Mouse (Mus musculus): ENCODE results near the gene Map4k2. TPM values are rescaled to one million over a fixed set of nuclear protein-coding genes. Genes with fewer than 3 reads are reported as not detected.

Map4k2 gene
- total and polyA plus RNA-seq, 3 experiments, result 55.5 to 119 (median 95.2) TPM

DNA sequence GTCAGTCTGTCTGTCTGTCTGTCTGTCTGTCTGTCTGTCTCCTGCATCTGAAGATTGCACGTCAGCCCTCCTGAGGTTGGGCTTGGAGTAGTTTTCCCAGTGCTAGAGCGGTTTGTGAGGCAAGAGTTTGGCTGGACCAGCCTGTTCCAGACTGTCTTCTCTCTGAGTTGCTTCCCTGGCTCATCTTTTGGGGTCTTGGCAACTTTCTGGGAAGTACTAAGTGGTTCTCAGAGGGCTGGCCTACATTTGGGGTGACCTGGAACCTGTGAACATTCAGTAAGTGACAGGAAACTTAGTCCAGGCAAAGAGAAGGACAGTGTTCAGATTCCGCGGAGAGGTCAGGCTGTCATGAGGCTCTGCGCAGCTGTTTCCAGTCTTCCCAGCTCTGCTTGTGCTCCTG is 48.7 kb upstream of the Map4k2 start:
- Histone ChIP-seq H3K27ac (ENCODE audit: insufficient read depth, low read depth) (peak overlapping the region; percentile 79), H3K36me3 (replicated peaks in 1 of 2; ENCODE audit: control insufficient read depth in 1 of 2, insufficient read depth in 1 of 2, low read length in 1 of 2) (peaks cover 89 to 92% of the 10 kb centered on the region in 2 experiments), H3K79me2 (replicated peaks; ENCODE audit: control insufficient read depth, extremely low read depth, insufficient read depth, poor library complexity, severe bottlenecking) (peaks cover 88% of the 10 kb centered on the region), H3K4me1 (ENCODE audit: control insufficient read depth in 1 of 2, insufficient read depth in 2 of 2) (peaks cover 78 to 95% of the 10 kb centered on the region in 2 experiments), H3K27me3 (replicated peaks) (no peaks in the 10 kb centered on the region), H3K9ac (ENCODE audit: insufficient read depth, low read depth) (no peak overlapping the region), H3K4me3 (replicated peaks in 1 of 3; ENCODE audit: low read depth in 2 of 3, low read length in 2 of 3, poor library complexity in 1 of 3) (no peak overlapping the region), H3K4me2 (ENCODE audit: insufficient read depth, low read depth, poor library complexity, severe bottlenecking) (no peak overlapping the region), H3K9me3 (replicated peaks; ENCODE audit: low read length) (no peaks in the 10 kb centered on the region)
- dilution Hi-C loops (cut with MboI; ENCODE audit: extremely low pct_ligation_motif_present, extremely low pct_unique_long_range_greater_than_20kb, low sequenced_read_pairs) (no loop called here), in situ Hi-C loops (cut with MboI; ENCODE audit: low pct_ligation_motif_present, low pct_unique_long_range_greater_than_20kb, low sequenced_read_pairs) (no loop called here)
- TF ChIP-seq EP300 (IDR thresholded peaks at IDR 0.05; ENCODE audit: low read length), result no peak
- TF ChIP-seq HCFC1 (IDR thresholded peaks at IDR 0.05; ENCODE audit: low read depth, low read length), result no peak
- TF ChIP-seq IRF4 (IDR thresholded peaks at IDR 0.05; ENCODE audit: low read depth, low read length), result no peak
- no peak for TF ChIP-seq NELFE (IDR thresholded peaks at IDR 0.05; ENCODE audit: low read depth, low read length)
- TF ChIP-seq MXI1 (IDR thresholded peaks at IDR 0.05; ENCODE audit: low read depth, low read length), result no peak
- TF ChIP-seq POLR2AphosphoS2 (IDR thresholded peaks at IDR 0.05; ENCODE audit: low read depth, low read length), result no peak
- TF ChIP-seq UBTF (IDR thresholded peaks at IDR 0.05; ENCODE audit: low read depth, low read length), result no peak
- TF ChIP-seq PAX5 (IDR thresholded peaks at IDR 0.05; ENCODE audit: low read length), result no peak
- no peak for TF ChIP-seq ZMIZ1 (IDR thresholded peaks at IDR 0.05; ENCODE audit: low read depth, low read length)
- no peak for TF ChIP-seq JUND (conservative IDR thresholded peaks at IDR 0.05; ENCODE audit: low read depth, low read length)
- no peak for TF ChIP-seq RAD21 (IDR thresholded peaks at IDR 0.05; ENCODE audit: low read depth, low read length)
- TF ChIP-seq NRF1 (IDR thresholded peaks at IDR 0.05; ENCODE audit: low read depth, low read length), result no peak
- no peak for TF ChIP-seq TBP (conservative IDR thresholded peaks at IDR 0.05; ENCODE audit: low read depth, low read length)
- TF ChIP-seq MAX (IDR thresholded peaks at IDR 0.05; ENCODE audit: low read length), result no peak
- TF ChIP-seq CHD1 (IDR thresholded peaks at IDR 0.05; ENCODE audit: low read depth, low read length), result no peak; the same call in 1 of the 2 replicates
- TF ChIP-seq POLR2A (IDR thresholded peaks at IDR 0.05; ENCODE audit: low read depth, low read length), result no peak
- DNase-seq (ENCODE audit: extremely low read depth), result no peak

- Histone ChIP-seq H3K27ac (ENCODE audit: insufficient read depth, low read depth) (peak overlapping the region; percentile 68), H3K4me1 (ENCODE audit: control insufficient read depth in 1 of 2, insufficient read depth in 2 of 2) (peaks cover 78 to 97% of the 10 kb centered on the region in 2 experiments), H3K79me2 (replicated peaks; ENCODE audit: control insufficient read depth, extremely low read depth, insufficient read depth, poor library complexity, severe bottlenecking) (peaks cover 80% of the 10 kb centered on the region), H3K4me3 (replicated peaks in 1 of 3; ENCODE audit: low read depth in 2 of 3, low read length in 2 of 3, poor library complexity in 1 of 3) (no peak overlapping the region), H3K27me3 (replicated peaks) (no peaks in the 10 kb centered on the region), H3K4me2 (ENCODE audit: insufficient read depth, low read depth, poor library complexity, severe bottlenecking) (no peak overlapping the region), H3K36me3 (replicated peaks in 1 of 2; ENCODE audit: control insufficient read depth in 1 of 2, insufficient read depth in 1 of 2, low read length in 1 of 2) (peaks cover 87 to 92% of the 10 kb centered on the region in 2 experiments), H3K9me3 (replicated peaks; ENCODE audit: low read length) (no peaks in the 10 kb centered on the region), H3K9ac (ENCODE audit: insufficient read depth, low read depth) (no peak overlapping the region)
- dilution Hi-C loops (cut with MboI; ENCODE audit: extremely low pct_ligation_motif_present, extremely low pct_unique_long_range_greater_than_20kb, low sequenced_read_pairs) (no loop called here), in situ Hi-C loops (cut with MboI; ENCODE audit: low pct_ligation_motif_present, low pct_unique_long_range_greater_than_20kb, low sequenced_read_pairs) (no loop called here)
- no peak for DNase-seq (ENCODE audit: extremely low read depth)
- TF ChIP-seq HCFC1 (IDR thresholded peaks at IDR 0.05; ENCODE audit: low read depth, low read length) (no peak), POLR2AphosphoS2 (IDR thresholded peaks at IDR 0.05; ENCODE audit: low read depth, low read length) (no peak), NELFE (IDR thresholded peaks at IDR 0.05; ENCODE audit: low read depth, low read length) (no peak), ZC3H11A (IDR thresholded peaks at IDR 0.05; ENCODE audit: low read depth, low read length) (no peak), CHD1 (IDR thresholded peaks at IDR 0.05; ENCODE audit: low read depth, low read length) (no peak), EP300 (IDR thresholded peaks at IDR 0.05; ENCODE audit: low read length) (no peak), ZMIZ1 (IDR thresholded peaks at IDR 0.05; ENCODE audit: low read depth, low read length) (no peak), ZNF384 (IDR thresholded peaks at IDR 0.05; ENCODE audit: low read depth, low read length) (no peak), MAZ (IDR thresholded peaks at IDR 0.05; ENCODE audit: low read depth, low read length) (no peak), KAT2A (IDR thresholded peaks at IDR 0.05; ENCODE audit: insufficient replicate concordance, low read length) (no peak), NRF1 (IDR thresholded peaks at IDR 0.05; ENCODE audit: low read depth, low read length) (no peak), MXI1 (IDR thresholded peaks at IDR 0.05; ENCODE audit: low read depth, low read length) (no peak), ELF1 (IDR thresholded peaks at IDR 0.05; ENCODE audit: low read depth, low read length) (no peak), CHD2 (IDR thresholded peaks at IDR 0.05; ENCODE audit: low read length) (no peak), BHLHE40 (IDR thresholded peaks at IDR 0.05; ENCODE audit: low read depth, low read length) (no peak), MAX (IDR thresholded peaks at IDR 0.05; ENCODE audit: low read length) (no peak)
Observed at GRCm38 (mm10) chr19:6294301-6294700, 46.6 kb upstream of the Map4k2 start.
